Mouse (Mus musculus) CH12.LX (cell line): ENCODE results near the gene Igsf21. TPM values are rescaled to one million over a fixed set of nuclear protein-coding genes. Genes with fewer than 3 reads are reported as not detected.

Source experiments
- DNase-seq: peaks from one replicate; pipeline ENCODE4 v3.0.0-alpha.2; 2013; ENCODE audit errors: extremely low read depth
- H3K27ac ChIP-seq: 2 replicates; pipeline ENCODE4 v1.5.1; 2012; ENCODE audit warnings: low read depth, mild to moderate bottlenecking, control low read depth, moderate library complexity; ENCODE audit not compliant: insufficient read depth
- H3K27me3 ChIP-seq: replicated peaks from 2 replicates; pipeline ENCODE3; 2012; ENCODE audit warnings: inconsistent platforms
- H3K36me3 ChIP-seq, 2 experiments: replicated peaks in 1 of 2; 2 replicates each; pipeline versions ENCODE3 to v1.6.1; 2012; ENCODE audit warnings: inconsistent platforms in 1 of 2, low read length in 1 of 2, mild to moderate bottlenecking in 1 of 2, mixed read lengths in 1 of 2, moderate library complexity in 1 of 2; ENCODE audit not compliant: control insufficient read depth in 1 of 2, insufficient read depth in 1 of 2
- H3K4me1 ChIP-seq, 2 experiments: 2 replicates each; pipeline ENCODE4 v1.6.1; 2012; ENCODE audit warnings: inconsistent platforms in 1 of 2, moderate library complexity in 1 of 2; ENCODE audit not compliant: insufficient read depth in 2 of 2, control insufficient read depth in 1 of 2
- H3K4me2 ChIP-seq: 2 replicates; pipeline ENCODE4 v1.6.1; 2012; ENCODE audit warnings: low read depth, mild to moderate bottlenecking, control low read depth; ENCODE audit not compliant: poor library complexity, insufficient read depth, severe bottlenecking
- H3K4me3 ChIP-seq, 3 experiments: fragments of 150-350 bp in 1 of 3; sonication (generic) in 1 of 3; replicated peaks in 1 of 3; 2 replicates each; pipeline versions ENCODE3 to v1.5.1; 2011 to 2012; ENCODE audit warnings: low read depth in 2 of 3, low read length in 2 of 3, mild to moderate bottlenecking in 2 of 3, moderate library complexity in 2 of 3, control low read depth in 1 of 3, improper control_type of control experiment in 1 of 3, inconsistent platforms in 1 of 3, mixed read lengths in 1 of 3; ENCODE audit not compliant: poor library complexity in 1 of 3
- H3K79me2 ChIP-seq: replicated peaks from 2 replicates; pipeline ENCODE4 v1.6.1; 2012; ENCODE audit warnings: mild to moderate bottlenecking, moderate library complexity; ENCODE audit not compliant: control insufficient read depth, poor library complexity, insufficient read depth, severe bottlenecking; ENCODE audit errors: extremely low read depth
- H3K9ac ChIP-seq: 2 replicates; pipeline ENCODE4 v1.6.1; 2012; ENCODE audit warnings: low read depth, mild to moderate bottlenecking, control low read depth, moderate library complexity; ENCODE audit not compliant: insufficient read depth
- H3K9me3 ChIP-seq: replicated peaks from 2 replicates; pipeline ENCODE3; 2012; ENCODE audit warnings: low read length, inconsistent platforms, mixed read lengths
- BHLHE40 ChIP-seq: IDR thresholded peaks from 2 replicates; pipeline ENCODE4 v1.6.1; 2011; ENCODE audit warnings: mild to moderate bottlenecking, low read depth, low read length, improper control_type of control experiment
- CHD1 ChIP-seq: IDR thresholded peaks from 2 replicates; pipeline ENCODE4 v1.6.1; 2012; ENCODE audit warnings: low read depth, low read length, improper control_type of control experiment, inconsistent platforms
- CHD2 ChIP-seq: IDR thresholded peaks from 2 replicates; pipeline ENCODE4 v1.6.1; 2011; ENCODE audit warnings: low read length, improper control_type of control experiment
- ELF1 ChIP-seq: IDR thresholded peaks from 2 replicates; pipeline ENCODE4 v1.6.1; 2014; ENCODE audit warnings: low read depth, mild to moderate bottlenecking, inconsistent platforms, low read length, improper control_type of control experiment
- EP300 ChIP-seq: IDR thresholded peaks from 2 replicates; pipeline ENCODE4 v1.6.1; 2011; ENCODE audit warnings: low read length, improper control_type of control experiment
- ETS1 ChIP-seq: conservative IDR thresholded peaks from 2 replicates; pipeline ENCODE4 v1.6.1; 2012; ENCODE audit warnings: low read depth, mild to moderate bottlenecking, inconsistent platforms, low read length, improper control_type of control experiment, moderate library complexity
- GABPA ChIP-seq: IDR thresholded peaks from 2 replicates; pipeline ENCODE4 v1.6.1; 2012; ENCODE audit warnings: low read depth, low read length, improper control_type of control experiment, inconsistent platforms; ENCODE audit not compliant: insufficient replicate concordance
- JUN ChIP-seq: IDR thresholded peaks from 2 replicates; pipeline ENCODE4 v1.6.1; 2011; ENCODE audit warnings: low read depth, mild to moderate bottlenecking, low read length, improper control_type of control experiment, moderate library complexity; ENCODE audit not compliant: insufficient read depth
- KAT2A ChIP-seq: IDR thresholded peaks from 2 replicates; pipeline ENCODE4 v1.6.1; 2012; ENCODE audit warnings: low read length, improper control_type of control experiment, inconsistent platforms; ENCODE audit not compliant: insufficient replicate concordance
- MAZ ChIP-seq: IDR thresholded peaks from 2 replicates; pipeline ENCODE4 v1.6.1; 2012; ENCODE audit warnings: low read depth, mild to moderate bottlenecking, inconsistent platforms, low read length, improper control_type of control experiment, moderate library complexity
- MEF2A ChIP-seq: IDR thresholded peaks from 2 replicates; pipeline ENCODE4 v1.6.1; 2014; ENCODE audit warnings: low read depth, mild to moderate bottlenecking, inconsistent platforms, low read length, improper control_type of control experiment, borderline replicate concordance
- MXI1 ChIP-seq: IDR thresholded peaks from 2 replicates; pipeline ENCODE4 v1.6.1; 2011; ENCODE audit warnings: mild to moderate bottlenecking, low read depth, low read length, improper control_type of control experiment
- NELFE ChIP-seq: IDR thresholded peaks from 2 replicates; pipeline ENCODE4 v1.6.1; 2011; ENCODE audit warnings: low read depth, low read length, improper control_type of control experiment
- NRF1 ChIP-seq: IDR thresholded peaks from 2 replicates; pipeline ENCODE4 v1.6.1; 2014; ENCODE audit warnings: low read depth, mild to moderate bottlenecking, inconsistent platforms, low read length, improper control_type of control experiment, moderate library complexity
- PAX5 ChIP-seq: IDR thresholded peaks from 2 replicates; pipeline ENCODE4 v1.6.1; 2012; ENCODE audit warnings: low read length, inconsistent platforms, mixed read lengths
- RCOR1 ChIP-seq: conservative IDR thresholded peaks from 2 replicates; pipeline ENCODE4 v1.6.1; 2012; ENCODE audit warnings: low read depth, mild to moderate bottlenecking, inconsistent platforms, low read length, improper control_type of control experiment
- SIN3A ChIP-seq: IDR thresholded peaks from 2 replicates; pipeline ENCODE4 v1.6.1; 2012; ENCODE audit warnings: low read length, improper control_type of control experiment, inconsistent platforms
- TCF12 ChIP-seq: IDR thresholded peaks from 2 replicates; pipeline ENCODE4 v1.6.1; 2014; ENCODE audit warnings: low read depth, mild to moderate bottlenecking, inconsistent platforms, low read length, improper control_type of control experiment
- UBTF ChIP-seq: IDR thresholded peaks from 2 replicates; pipeline ENCODE4 v1.6.1; 2012; ENCODE audit warnings: low read depth, mild to moderate bottlenecking, inconsistent platforms, low read length, improper control_type of control experiment, moderate library complexity
- USF2 ChIP-seq: conservative IDR thresholded peaks from 2 replicates; pipeline ENCODE4 v1.6.1; 2011; ENCODE audit warnings: low read depth, low read length, improper control_type of control experiment
- ZNF384 ChIP-seq: IDR thresholded peaks from 2 replicates; pipeline ENCODE4 v1.6.1; 2012; ENCODE audit warnings: low read depth, low read length, improper control_type of control experiment, inconsistent platforms
- dilution Hi-C: fragments of 300-500 bp; cut with MboI; formaldehyde crosslinking; loops from 2 replicates; pipeline ENCODE4 v1.14.3; 2020; ENCODE audit warnings: low sequenced_read_pairs; ENCODE audit not compliant: extremely low pct_unique_long_range_greater_than_20kb, extremely low pct_ligation_motif_present
- in situ Hi-C: fragments of 300-500 bp; cut with MboI; formaldehyde crosslinking; loops from 3 replicates; pipeline ENCODE4 v1.14.3; 2019; ENCODE audit warnings: low sequenced_read_pairs, low pct_ligation_motif_present, low pct_unique_long_range_greater_than_20kb, mixed read lengths
- polyA plus RNA-seq: library from polyadenylated mRNA; unstranded; fragments of >175 nt; gene quantifications from 2 replicates; pipeline ENCODE4 v1.2.1, GENCODE M21; 2012; ENCODE audit warnings: low read depth; ENCODE audit not compliant: insufficient read length
- total RNA-seq, 2 experiments: library from RNA; depleted of rRNA; stranded (reverse); fragments of 300-350 nt in 1 of 2; fragments of >200 nt in 1 of 2; gene quantifications; 2 replicates each; pipeline ENCODE4 v1.2.3; 2012 to 2014

Gene Igsf21
- total and polyA plus RNA-seq, 3 experiments = not detected

- H3K9ac ChIP-seq = no peak overlapping the region
- dilution Hi-C loops (no loop called here), in situ Hi-C loops (no loop called here)
- peaks cover 73% of the 10 kb centered on the region for H3K9me3 ChIP-seq
- H3K27me3 ChIP-seq = no peaks in the 10 kb centered on the region
- no peak overlapping the region for H3K4me2 ChIP-seq
- no peaks in the 10 kb centered on the region for H3K79me2 ChIP-seq
- H3K4me3 ChIP-seq = no peak overlapping the region
- TF ChIP-seq MEF2A = no peak
- TF ChIP-seq MXI1 = no peak
- TF ChIP-seq SIN3A = no peak
- no peak for TF ChIP-seq TCF12
- no peak for TF ChIP-seq ZNF384
- no peak for TF ChIP-seq KAT2A
- TF ChIP-seq EP300 = no peak
- no peak for TF ChIP-seq CHD2
- no peak for TF ChIP-seq UBTF
- TF ChIP-seq NELFE = no peak
- no peak for TF ChIP-seq RCOR1
- TF ChIP-seq BHLHE40 = no peak
- no peak for TF ChIP-seq PAX5
- no peak for TF ChIP-seq GABPA
- no peak for TF ChIP-seq ELF1
- no peak for TF ChIP-seq JUN
- no peak for TF ChIP-seq USF2
- no peak for TF ChIP-seq CHD1
- TF ChIP-seq ETS1 = no peak
- H3K4me1 ChIP-seq = no peaks in the 10 kb centered on the region
- no peak for DNase-seq
- H3K27ac ChIP-seq = no peak overlapping the region
- H3K36me3 ChIP-seq = no peaks in the 10 kb centered on the region
Measured at GRCm38 (mm10) chr4:140138846-140139245, 107.7 kb downstream of the Igsf21 start.

- Histone ChIP-seq H3K9me3 (peaks cover 37% of the 10 kb centered on the region), H3K4me3 (no peak overlapping the region), H3K4me1 (no peaks in the 10 kb centered on the region), H3K9ac (no peak overlapping the region), H3K79me2 (no peaks in the 10 kb centered on the region), H3K27ac (no peak overlapping the region), H3K4me2 (no peak overlapping the region), H3K36me3 (no peaks in the 10 kb centered on the region), H3K27me3 (peaks cover 5% of the 10 kb centered on the region)
- TF ChIP-seq NRF1 (no peak), CHD2 (no peak), RCOR1 (no peak), MAZ (no peak)
- no peak for DNase-seq
- in situ Hi-C loops = no loop called here
- dilution Hi-C loops = no loop called here
Measured at GRCm38 (mm10) chr4:140131625-140132321, 114.8 kb downstream of the Igsf21 start.
